Mouse (Mus musculus): ENCODE results near the gene Pnrc2. TPM values are rescaled to one million over a fixed set of nuclear protein-coding genes. Genes with fewer than 3 reads are reported as not detected.

The Pnrc2 gene
- polyA plus RNA-seq, 1 experiment from 2014 or later = 92.1 TPM

GRCm38 (mm10) chr4:135889146-135889883 is 15.7 kb upstream of the Pnrc2 start:
- H3K9me3 ChIP-seq = no peaks in the 10 kb centered on the region
- no peaks in the 10 kb centered on the region for H3K36me3 ChIP-seq (replicated peaks)
- no peak overlapping the region for H3K27ac ChIP-seq
- no peak overlapping the region for H3K9ac ChIP-seq
- no peak for ATAC-seq (replicated peaks)
- no peak overlapping the region for H3K4me2 ChIP-seq
- H3K4me3 ChIP-seq = no peak overlapping the region
- no peaks in the 10 kb centered on the region for H3K27me3 ChIP-seq (replicated peaks)
- no peaks in the 10 kb centered on the region for H3K4me1 ChIP-seq
- 80% methylated on average over 7 of the region's 7 CpGs for WGBS

GRCm38 (mm10) chr4:135888448-135889057 is 14.9 kb upstream of the Pnrc2 start:
- no peak for ATAC-seq (replicated peaks)
- Histone ChIP-seq H3K27me3 (replicated peaks) (no peaks in the 10 kb centered on the region), H3K4me2 (no peak overlapping the region), H3K9me3 (no peaks in the 10 kb centered on the region), H3K36me3 (replicated peaks) (no peaks in the 10 kb centered on the region), H3K4me3 (no peak overlapping the region), H3K4me1 (no peaks in the 10 kb centered on the region), H3K9ac (no peak overlapping the region), H3K27ac (no peak overlapping the region)
- WGBS = 93% methylated on average over 24 of the region's 24 CpGs

GRCm38 (mm10) chr4:135886184-135886583 is 12.5 kb upstream of the Pnrc2 start:
- no peak for ATAC-seq (replicated peaks)
- 90% methylated on average over 4 of the region's 4 CpGs for WGBS
- H3K36me3 ChIP-seq (replicated peaks) = no peaks in the 10 kb centered on the region
- H3K4me3 ChIP-seq = no peak overlapping the region
- no peaks in the 10 kb centered on the region for H3K9me3 ChIP-seq
- no peak overlapping the region for H3K4me2 ChIP-seq
- no peak overlapping the region for H3K27ac ChIP-seq
- no peaks in the 10 kb centered on the region for H3K4me1 ChIP-seq
- H3K9ac ChIP-seq = no peak overlapping the region
- no peaks in the 10 kb centered on the region for H3K27me3 ChIP-seq (replicated peaks)

GRCm38 (mm10) chr4:135885676-135886075 is 12.0 kb upstream of the Pnrc2 start:
- ATAC-seq (replicated peaks) = no peak
- no peak overlapping the region for H3K9ac ChIP-seq
- no peaks in the 10 kb centered on the region for H3K4me1 ChIP-seq
- H3K4me2 ChIP-seq = no peak overlapping the region
- no peaks in the 10 kb centered on the region for H3K9me3 ChIP-seq
- no peaks in the 10 kb centered on the region for H3K27me3 ChIP-seq (replicated peaks)
- 87% methylated on average over 12 of the region's 12 CpGs for WGBS
- H3K4me3 ChIP-seq = no peak overlapping the region
- H3K36me3 ChIP-seq (replicated peaks) = no peaks in the 10 kb centered on the region
- no peak overlapping the region for H3K27ac ChIP-seq

GRCm38 (mm10) chr4:135884531-135884930 is 10.9 kb upstream of the Pnrc2 start:
- H3K4me3 ChIP-seq = no peak overlapping the region
- ATAC-seq (replicated peaks) = no peak
- H3K27me3 ChIP-seq (replicated peaks) = no peaks in the 10 kb centered on the region
- no peaks in the 10 kb centered on the region for H3K4me1 ChIP-seq
- no peaks in the 10 kb centered on the region for H3K36me3 ChIP-seq (replicated peaks)
- no peak overlapping the region for H3K4me2 ChIP-seq
- H3K9me3 ChIP-seq = no peaks in the 10 kb centered on the region
- H3K27ac ChIP-seq = no peak overlapping the region
- WGBS = 60% methylated on average over 6 of the region's 6 CpGs
- no peak overlapping the region for H3K9ac ChIP-seq

- ATAC-seq (replicated peaks) = no peak
- Histone ChIP-seq H3K9ac (no peak overlapping the region), H3K27me3 (replicated peaks) (no peaks in the 10 kb centered on the region), H3K4me1 (no peaks in the 10 kb centered on the region), H3K9me3 (no peaks in the 10 kb centered on the region), H3K36me3 (replicated peaks) (no peaks in the 10 kb centered on the region), H3K4me2 (no peak overlapping the region), H3K4me3 (no peak overlapping the region), H3K27ac (no peak overlapping the region)
- 68% methylated on average over 7 of the region's 7 CpGs for WGBS
These were observed 10.3 kb upstream of the Pnrc2 start for GRCm38 (mm10) chr4:135883881-135884516.

- no peak for ATAC-seq (replicated peaks)
- no peaks in the 10 kb centered on the region for H3K4me1 ChIP-seq
- no peak overlapping the region for H3K4me2 ChIP-seq
- H3K9ac ChIP-seq = no peak overlapping the region
- H3K36me3 ChIP-seq (replicated peaks) = no peaks in the 10 kb centered on the region
- no peak overlapping the region for H3K4me3 ChIP-seq
- WGBS = 40% methylated on average over 10 of the region's 10 CpGs
- H3K9me3 ChIP-seq = no peaks in the 10 kb centered on the region
- no peak overlapping the region for H3K27ac ChIP-seq
- H3K27me3 ChIP-seq (replicated peaks) = no peaks in the 10 kb centered on the region
These were observed 9.8 kb upstream of the Pnrc2 start for GRCm38 (mm10) chr4:135883401-135883851.

GRCm38 (mm10) chr4:135882023-135882422 is 8.4 kb upstream of the Pnrc2 start:
- Histone ChIP-seq H3K36me3 (replicated peaks) (no peaks in the 10 kb centered on the region), H3K27me3 (replicated peaks) (no peaks in the 10 kb centered on the region), H3K4me2 (no peak overlapping the region), H3K27ac (no peak overlapping the region), H3K4me3 (no peak overlapping the region), H3K9ac (no peak overlapping the region), H3K9me3 (no peaks in the 10 kb centered on the region), H3K4me1 (peaks cover 1% of the 10 kb centered on the region; the same call in 1 of the 2 replicates)
- 83% methylated on average over 6 of the region's 6 CpGs for WGBS
- no peak for ATAC-seq (replicated peaks)

GRCm38 (mm10) chr4:135880576-135880975 is 6.9 kb upstream of the Pnrc2 start:
- no peak overlapping the region for H3K4me2 ChIP-seq
- no peaks in the 10 kb centered on the region for H3K36me3 ChIP-seq (replicated peaks)
- H3K4me3 ChIP-seq = no peak overlapping the region
- H3K27me3 ChIP-seq (replicated peaks) = no peaks in the 10 kb centered on the region
- peaks cover 15% of the 10 kb centered on the region for H3K4me1 ChIP-seq
- 81% methylated on average over 10 of the region's 10 CpGs for WGBS
- no peak overlapping the region for H3K27ac ChIP-seq
- no peak for ATAC-seq (replicated peaks)
- no peak overlapping the region for H3K9ac ChIP-seq
- no peaks in the 10 kb centered on the region for H3K9me3 ChIP-seq

- H3K4me1 ChIP-seq = peaks cover 19% of the 10 kb centered on the region
- WGBS = 86% methylated on average over 6 of the region's 6 CpGs
- no peak overlapping the region for H3K9ac ChIP-seq
- H3K4me2 ChIP-seq = no peak overlapping the region
- no peaks in the 10 kb centered on the region for H3K36me3 ChIP-seq (replicated peaks)
- no peaks in the 10 kb centered on the region for H3K9me3 ChIP-seq
- no peak overlapping the region for H3K27ac ChIP-seq
- H3K4me3 ChIP-seq = no peak overlapping the region
- ATAC-seq (replicated peaks) = no peak
- no peaks in the 10 kb centered on the region for H3K27me3 ChIP-seq (replicated peaks)
These were observed 6.4 kb upstream of the Pnrc2 start for GRCm38 (mm10) chr4:135880018-135880417.

GRCm38 (mm10) chr4:135879021-135879420 is 5.4 kb upstream of the Pnrc2 start:
- Histone ChIP-seq H3K9ac (no peak overlapping the region), H3K9me3 (no peaks in the 10 kb centered on the region), H3K36me3 (replicated peaks) (no peaks in the 10 kb centered on the region), H3K27me3 (replicated peaks) (no peaks in the 10 kb centered on the region), H3K27ac (no peak overlapping the region), H3K4me2 (no peak overlapping the region), H3K4me3 (no peak overlapping the region), H3K4me1 (peaks cover 29% of the 10 kb centered on the region)
- WGBS = 57% methylated on average over 6 of the region's 6 CpGs
- no peak for ATAC-seq (replicated peaks)

- no peaks in the 10 kb centered on the region for H3K9me3 ChIP-seq
- H3K9ac ChIP-seq = no peak overlapping the region
- no peaks in the 10 kb centered on the region for H3K27me3 ChIP-seq (replicated peaks)
- H3K4me2 ChIP-seq = no peak overlapping the region
- no peak for ATAC-seq (replicated peaks)
- peaks cover 32% of the 10 kb centered on the region for H3K4me1 ChIP-seq
- no peaks in the 10 kb centered on the region for H3K36me3 ChIP-seq (replicated peaks)
- no peak overlapping the region for H3K27ac ChIP-seq
- no peak overlapping the region for H3K4me3 ChIP-seq
- WGBS = 76% methylated on average over 2 of the region's 2 CpGs
These were observed 4.1 kb upstream of the Pnrc2 start for GRCm38 (mm10) chr4:135877742-135878141.

All from midbrain, embryonic 15.5 days (tissue).